Mouse (Mus musculus) urinary bladder, postnatal 14 days (tissue): Measurements from ENCODE around the gene B130006D01Rik.

ENCODE experiments used
- DNase-seq: peaks from one replicate; pipeline ENCODE4 v3.0.0; 2021; ENCODE audit warnings: low spot score

B130006D01Rik gene

GRCm38 (mm10) chr11:95770720-95771364 lies 47.5 kb downstream of the B130006D01Rik start:
- no peak for DNase-seq

DNA sequence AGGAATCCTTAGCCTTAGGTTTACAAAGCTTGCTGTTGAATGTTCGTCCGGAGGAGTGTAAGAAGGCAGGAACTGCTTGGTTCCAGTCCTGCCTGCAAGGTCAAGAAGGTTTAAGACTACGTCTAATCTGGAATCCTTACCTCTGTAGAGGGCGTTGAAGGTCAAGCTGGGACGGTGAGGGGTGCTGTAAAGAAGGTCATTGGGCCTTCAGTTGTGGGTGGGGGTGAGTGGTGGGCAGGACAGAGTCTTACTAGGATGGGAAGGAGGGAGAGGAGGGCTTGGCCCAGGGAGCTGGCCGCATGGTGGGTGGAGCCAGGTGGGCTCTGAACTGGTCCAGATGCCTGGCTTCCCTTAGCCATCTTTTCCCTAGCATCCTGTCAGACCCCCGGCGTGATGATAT lies 48.3 kb downstream of the B130006D01Rik start:
- no peak for DNase-seq

DNA sequence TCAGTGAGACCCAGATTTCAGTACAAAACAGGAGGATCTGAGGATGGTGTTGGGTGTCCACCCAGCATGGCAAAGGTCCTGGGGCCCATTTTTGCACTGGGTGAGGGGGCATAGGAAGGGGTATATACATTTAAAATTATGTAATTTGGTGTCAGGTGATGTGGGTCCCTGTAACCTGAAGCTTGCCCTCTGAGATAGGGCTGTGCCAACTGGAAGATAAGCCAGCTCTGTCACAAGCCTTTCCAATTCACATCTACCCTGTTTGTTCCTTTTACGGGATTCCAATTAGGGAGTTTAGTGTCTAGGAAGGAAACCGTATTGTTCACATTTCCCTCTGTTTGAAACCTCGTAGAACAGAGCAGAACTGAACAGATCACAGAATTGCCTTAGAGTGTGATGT lies 49.9 kb downstream of the B130006D01Rik start:
- no peak for DNase-seq
